Mouse (Mus musculus) lung, embryonic 14.5 days (tissue): ENCODE data around the gene Wfdc15b. TPM values are rescaled to one million over a fixed set of nuclear protein-coding genes. Genes with fewer than 3 reads are reported as not detected.

ENCODE experiments used
- ATAC-seq: fragments of 200-750 bp; cut with Nextera tagmentation; 2 replicates; pipeline ENCODE4 v1.8.0; 2017; ENCODE audit warnings: mild to moderate bottlenecking, moderate TSS enrichment, moderate library complexity; ENCODE audit not compliant: insufficient read depth
- DNase-seq: peaks from one replicate; pipeline ENCODE4 v3.0.0-alpha.2; 2015
- H3K27ac ChIP-seq: fragments of 300-500 bp; sonication (generic); 2 replicates; pipeline ENCODE4 v1.5.1; 2014; ENCODE audit warnings: low read depth, mild to moderate bottlenecking, moderate library complexity
- H3K27me3 ChIP-seq: fragments of 300-500 bp; sonication (generic); 2 replicates; pipeline ENCODE4 v1.6.1; 2014; ENCODE audit warnings: low read length, control low read depth; ENCODE audit not compliant: insufficient read depth
- H3K36me3 ChIP-seq: fragments of 300-500 bp; sonication (generic); 2 replicates; pipeline ENCODE4 v1.6.1; 2014; ENCODE audit warnings: control low read depth; ENCODE audit not compliant: insufficient read depth
- H3K4me1 ChIP-seq: fragments of 300-500 bp; sonication (generic); 2 replicates; pipeline ENCODE4 v1.6.1; 2014; ENCODE audit warnings: antibody characterized with exemption, control low read depth; ENCODE audit not compliant: insufficient read depth
- H3K4me2 ChIP-seq: fragments of 300-500 bp; sonication (generic); 2 replicates; pipeline ENCODE4 v1.6.1; 2014; ENCODE audit warnings: mild to moderate bottlenecking
- H3K4me3 ChIP-seq: fragments of 300-500 bp; sonication (generic); 2 replicates; pipeline ENCODE4 v1.5.1; 2014; ENCODE audit warnings: low read depth, low read length
- H3K9ac ChIP-seq: fragments of 300-500 bp; sonication (generic); 2 replicates; pipeline ENCODE4 v1.6.1; 2014
- H3K9me3 ChIP-seq: fragments of 300-500 bp; sonication (generic); 2 replicates; pipeline ENCODE4 v1.6.1; 2016; ENCODE audit warnings: low read depth, low read length, control low read depth
- CTCF ChIP-seq: IDR thresholded peaks from 2 replicates; pipeline ENCODE4 v1.5.1; 2016; ENCODE audit warnings: antibody characterized with exemption, low read depth
- WGBS: fragments of 180-500 bp; shearing (Covaris S2); extraction: QIAGEN DNeasy Blood & Tissue Kit; methylation state at CpG from one replicate; pipeline ENCODE4 v1.1.7; 2014; 5-methylcytosine and 5-hydroxymethylcytosine counted together
- polyA plus RNA-seq: library from polyadenylated mRNA; unstranded; fragments of >200 nt; fragmentation: Nextera tagmentation; extraction: Ambion mirVana; gene quantifications from 2 replicates; pipeline ENCODE4 v1.2.1, GENCODE M21; 2014

Gene Wfdc15b
- polyA plus RNA-seq, 1 experiment from 2014 or later: not detected

DNA sequence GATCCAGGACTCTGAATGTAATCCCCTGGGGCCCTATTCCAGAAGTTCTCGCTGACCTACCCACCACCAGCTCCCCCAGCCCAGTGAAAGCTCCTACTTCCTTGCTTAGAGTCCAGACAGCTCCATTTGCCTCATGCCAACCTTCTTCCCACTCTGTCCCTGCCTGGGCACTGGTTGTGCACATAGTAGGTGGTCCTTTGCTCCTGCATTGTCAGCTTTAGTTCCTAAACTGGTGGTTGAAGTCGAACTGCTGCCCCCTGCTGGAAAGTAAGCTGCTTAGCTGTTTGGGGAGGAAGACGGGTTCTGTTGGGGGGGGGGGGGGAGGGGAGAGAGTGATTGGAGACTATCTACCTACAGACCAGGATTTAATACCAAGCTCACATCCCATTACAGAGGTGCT is 41.3 kb downstream of the Wfdc15b start:
- Histone ChIP-seq H3K4me1 (no peaks in the 10 kb centered on the region), H3K9me3 (no peaks in the 10 kb centered on the region), H3K9ac (no peak overlapping the region), H3K36me3 (no peaks in the 10 kb centered on the region), H3K27me3 (no peaks in the 10 kb centered on the region), H3K4me2 (no peak overlapping the region), H3K27ac (no peak overlapping the region), H3K4me3 (no peak overlapping the region)
- 40% methylated on average over 3 of the region's 3 CpGs for WGBS
- peak; percentile 57 for TF ChIP-seq CTCF
- DNase-seq (peak; percentile 25), ATAC-seq (no peak)

DNA sequence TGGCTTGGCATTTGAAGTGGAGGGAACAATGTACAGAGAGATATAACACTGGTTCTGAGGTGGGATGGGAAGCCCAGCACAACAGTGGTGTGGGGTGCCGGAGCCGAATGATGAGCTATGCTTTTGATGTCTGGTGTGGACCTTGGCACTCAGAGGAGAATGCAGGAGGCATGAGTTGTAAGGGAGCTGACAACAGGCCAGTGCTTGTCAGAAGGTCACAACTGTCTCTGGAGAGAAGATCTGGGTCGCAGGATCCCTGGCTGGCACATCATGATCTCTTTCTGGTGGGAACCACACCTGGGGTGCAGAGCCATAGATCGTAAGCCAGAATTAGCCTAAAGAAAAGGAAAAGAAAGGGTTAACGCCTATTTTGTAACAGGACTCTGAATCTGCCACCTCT is 43.6 kb downstream of the Wfdc15b start:
- H3K9ac ChIP-seq: no peak overlapping the region
- H3K9me3 ChIP-seq: no peaks in the 10 kb centered on the region
- DNase-seq: no peak
- H3K36me3 ChIP-seq: no peaks in the 10 kb centered on the region
- H3K27ac ChIP-seq: no peak overlapping the region
- 0 out of 2 replicates have a peak, but pooled peaks cover 3% of the 10 kb centered on the region for H3K27me3 ChIP-seq
- H3K4me2 ChIP-seq: no peak overlapping the region
- 82% methylated on average over 5 of the region's 5 CpGs for WGBS
- no peak for ATAC-seq
- H3K4me3 ChIP-seq: no peak overlapping the region
- H3K4me1 ChIP-seq: no peaks in the 10 kb centered on the region
- no peak for TF ChIP-seq CTCF

DNA sequence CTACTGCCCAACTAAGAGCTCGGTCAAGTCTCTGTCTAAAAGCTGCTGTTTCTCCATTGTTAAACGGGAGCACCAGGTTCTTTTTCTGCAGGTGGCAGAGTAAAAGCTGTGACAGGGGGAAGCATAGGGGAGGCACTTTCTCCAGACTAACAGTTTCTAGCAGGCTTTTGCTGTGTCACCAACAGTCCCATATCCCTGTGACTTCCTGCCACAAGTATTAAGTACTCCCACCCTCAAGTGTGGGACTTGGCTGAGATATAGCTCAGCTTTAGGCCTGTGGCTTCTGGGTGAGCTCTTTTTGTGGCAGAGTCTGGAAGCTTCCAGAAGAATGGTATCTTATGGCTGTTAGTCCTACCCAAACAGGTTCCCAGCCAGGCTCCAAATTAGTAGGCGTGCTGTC is 45.6 kb downstream of the Wfdc15b start:
- no peak for ATAC-seq
- Histone ChIP-seq H3K27ac (no peak overlapping the region), H3K27me3 (peaks cover 15% of the 10 kb centered on the region), H3K36me3 (no peaks in the 10 kb centered on the region), H3K9ac (no peak overlapping the region), H3K4me3 (no peak overlapping the region), H3K4me1 (no peaks in the 10 kb centered on the region), H3K9me3 (no peaks in the 10 kb centered on the region), H3K4me2 (no peak overlapping the region)
- TF ChIP-seq CTCF: no peak
- WGBS: 74% methylated on average over 3 of the region's 3 CpGs
- no peak for DNase-seq

GRCm38 (mm10) chr2:164174649-164175395 is 46.6 kb downstream of the Wfdc15b start:
- WGBS: 62% methylated on average over 8 of the region's 8 CpGs
- Histone ChIP-seq H3K4me1 (no peaks in the 10 kb centered on the region), H3K9ac (no peak overlapping the region; the same call in 1 of the 2 replicates), H3K36me3 (no peaks in the 10 kb centered on the region), H3K9me3 (no peaks in the 10 kb centered on the region), H3K4me3 (no peak overlapping the region), H3K4me2 (no peak overlapping the region), H3K27me3 (peaks cover 25% of the 10 kb centered on the region), H3K27ac (no peak overlapping the region)
- ATAC-seq (no peak), DNase-seq (peak; percentile 17)
- no peak for TF ChIP-seq CTCF

GRCm38 (mm10) chr2:164173394-164173793 is 48.1 kb downstream of the Wfdc15b start:
- H3K27ac ChIP-seq: no peak overlapping the region
- H3K36me3 ChIP-seq: no peaks in the 10 kb centered on the region
- DNase-seq (no peak), ATAC-seq (no peak)
- peaks cover 40% of the 10 kb centered on the region for H3K27me3 ChIP-seq
- H3K4me3 ChIP-seq: no peak overlapping the region
- 56% methylated on average over 3 of the region's 3 CpGs for WGBS
- H3K4me1 ChIP-seq: no peaks in the 10 kb centered on the region
- H3K9ac ChIP-seq: no peak overlapping the region
- H3K9me3 ChIP-seq: no peaks in the 10 kb centered on the region
- TF ChIP-seq CTCF: no peak
- H3K4me2 ChIP-seq: no peak overlapping the region

DNA sequence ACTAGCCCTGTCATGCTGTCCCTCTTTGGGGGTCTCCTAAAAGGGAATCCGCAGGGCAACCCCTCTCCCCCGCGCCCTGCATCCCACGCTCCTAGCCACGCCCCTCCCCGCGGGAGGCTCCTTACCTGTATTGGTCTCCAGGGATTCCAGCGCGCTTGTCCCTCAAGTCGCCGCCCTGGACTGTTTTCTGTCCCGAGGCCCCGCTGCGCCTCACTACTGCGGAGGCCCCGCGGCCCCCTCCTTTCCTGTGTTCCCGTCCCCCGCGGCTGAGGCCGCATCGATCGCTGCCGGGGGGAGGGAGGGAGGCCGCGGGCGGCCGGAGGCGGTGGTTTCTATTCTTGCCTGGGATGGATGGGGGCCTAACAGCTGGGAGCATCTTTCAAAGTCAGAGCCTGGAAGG is 50.6 kb downstream of the Wfdc15b start, which contains the start of gene Kcns1:
Kcns1 (minus strand) TSS at position 212 of the 400 bp plus-strand sequence.
- TF ChIP-seq CTCF: no peak
- DNase-seq (no peak), ATAC-seq (no peak)
- Histone ChIP-seq H3K27me3 (peaks cover 64% of the 10 kb centered on the region), H3K4me3 (peak within 1 kb of the TSS; percentile 24), H3K4me1 (no peaks in the 10 kb centered on the region), H3K9me3 (no peaks in the 10 kb centered on the region), H3K9ac (no peak within 1 kb of the TSS), H3K27ac (no peak within 1 kb of the TSS), H3K4me2 (peak within 1 kb of the TSS; percentile 58), H3K36me3 (no peaks in the 10 kb centered on the region)
- under 1% methylated on average over 29 of the region's 29 CpGs for WGBS

GRCm38 (mm10) chr2:164170326-164170725 is 51.1 kb downstream of the Wfdc15b start:
- Histone ChIP-seq H3K4me2 (no peak overlapping the region; the same call in 1 of the 2 replicates), H3K36me3 (no peaks in the 10 kb centered on the region), H3K4me3 (no peak overlapping the region), H3K27me3 (peaks cover 65% of the 10 kb centered on the region), H3K4me1 (no peaks in the 10 kb centered on the region), H3K9me3 (no peaks in the 10 kb centered on the region), H3K9ac (no peak overlapping the region), H3K27ac (no peak overlapping the region)
- TF ChIP-seq CTCF: no peak
- ATAC-seq (no peak), DNase-seq (peak; percentile 12)
- 5% methylated on average over 11 of the region's 11 CpGs for WGBS
